Mouse (Mus musculus): ENCODE results near the gene Csn1s2a.
"Not testable (repeated sequence)": the region's sequence is repeated elsewhere in the genome, so short reads cannot be mapped to it uniquely, and the experiment has no call there.

The Csn1s2a gene

DNA sequence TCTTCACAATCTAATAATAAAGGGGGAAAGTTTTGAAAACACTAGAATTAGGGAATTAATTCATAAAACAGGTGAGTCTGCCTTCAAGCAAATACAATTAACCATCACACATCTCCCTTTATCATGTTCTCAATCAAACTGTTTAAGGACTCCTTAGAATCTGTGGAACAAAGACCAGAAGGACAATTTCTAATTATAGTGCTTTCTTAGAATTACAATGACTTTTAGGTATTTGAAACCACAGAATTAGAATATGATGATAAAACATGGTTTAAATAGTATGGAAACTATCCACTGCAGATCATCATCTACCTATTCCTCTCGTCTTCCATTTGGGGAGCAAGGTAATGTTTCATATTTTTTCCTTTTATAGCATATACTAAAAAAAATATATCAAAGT, at the start of gene Csn1s2a:
Csn1s2a (plus strand) TSS at position 301 of the 400 bp plus-strand sequence.
- no peak for DNase-seq (ENCODE audit: low spot score)

DNA sequence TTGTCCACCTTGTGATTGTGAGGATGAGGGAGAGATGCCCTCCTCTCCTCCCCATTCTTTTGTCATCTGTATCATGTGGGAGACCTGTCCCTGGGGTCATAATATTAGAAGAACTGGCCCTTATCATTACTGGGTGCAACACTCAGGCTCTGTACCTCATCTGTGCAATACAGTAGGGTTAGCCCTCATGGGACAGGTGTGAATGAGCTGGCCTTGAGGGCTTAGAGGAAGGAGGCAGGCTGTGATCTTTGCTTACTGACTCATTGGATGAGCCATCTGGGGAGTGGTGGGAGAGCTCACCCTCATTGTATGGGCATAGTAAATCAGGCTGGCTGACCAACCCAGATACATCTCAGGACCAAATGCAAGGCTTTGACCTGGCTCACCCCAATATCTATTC, 39.5 kb upstream of the Csn1s2a start:
- DNase-seq (ENCODE audit: low spot score) = no peak

DNA sequence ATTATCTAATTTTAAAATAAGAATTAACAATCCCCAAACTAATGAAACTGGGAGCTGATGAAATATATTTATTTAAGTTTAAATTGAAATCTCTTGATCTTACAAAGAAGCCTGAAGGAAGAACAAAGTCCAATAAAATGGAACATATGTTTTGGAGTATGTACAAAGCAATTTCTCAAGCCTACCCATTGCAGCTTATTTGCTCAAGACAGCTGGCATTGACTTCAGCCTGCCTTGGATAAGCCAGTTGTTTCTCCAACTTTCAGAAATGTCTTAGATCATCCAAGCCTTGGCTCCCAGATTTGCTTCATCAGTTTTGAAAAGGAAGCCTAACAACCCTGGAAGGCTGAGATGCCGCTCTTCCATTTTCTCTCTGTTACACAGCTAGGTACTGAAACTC, 20.9 kb upstream of the Csn1s2a start:
- no peak for DNase-seq (ENCODE audit: low spot score)

DNA sequence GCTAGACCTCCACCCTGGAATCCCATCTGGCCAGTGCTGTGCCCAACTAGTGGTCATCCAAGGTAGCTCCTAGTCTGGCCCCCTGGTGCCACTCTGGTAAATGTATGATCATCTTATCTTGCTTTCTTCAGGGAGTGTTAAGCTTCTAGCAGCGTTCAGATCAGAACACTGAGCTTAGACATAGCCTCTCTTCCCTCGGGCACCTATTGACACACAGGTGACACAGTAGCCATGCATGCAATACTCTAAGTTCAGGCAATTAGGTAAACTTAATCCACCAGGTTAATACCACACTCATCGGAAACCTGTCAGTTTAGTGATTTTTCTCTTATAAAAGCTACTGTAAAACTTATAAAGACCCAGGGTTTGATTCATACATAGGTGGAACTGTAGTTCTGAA, 9.8 kb upstream of the Csn1s2a start:
- no peak for DNase-seq (ENCODE audit: low spot score)

DNA sequence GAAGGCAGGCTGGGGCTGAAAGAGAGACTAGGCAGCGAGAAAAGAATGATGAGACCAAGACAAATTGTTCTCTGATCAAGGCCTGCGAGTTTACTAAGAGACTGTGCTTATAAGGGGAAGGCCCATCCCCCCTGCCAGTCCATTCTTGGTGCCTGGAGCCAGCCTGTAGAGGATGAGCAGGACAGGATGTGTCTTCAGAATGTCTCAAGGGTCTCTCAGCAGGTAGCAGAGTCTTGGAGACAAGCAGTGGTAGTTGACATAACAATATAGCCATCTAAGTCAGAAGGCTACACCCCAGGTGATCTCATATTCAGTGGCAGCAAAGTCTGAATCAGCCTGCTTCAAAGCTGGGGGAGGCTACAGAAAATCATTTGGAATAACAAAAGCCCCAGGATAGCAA, 2.2 kb upstream of the Csn1s2a start:
- not testable (repeated sequence) for DNase-seq (ENCODE audit: low spot score)

DNA sequence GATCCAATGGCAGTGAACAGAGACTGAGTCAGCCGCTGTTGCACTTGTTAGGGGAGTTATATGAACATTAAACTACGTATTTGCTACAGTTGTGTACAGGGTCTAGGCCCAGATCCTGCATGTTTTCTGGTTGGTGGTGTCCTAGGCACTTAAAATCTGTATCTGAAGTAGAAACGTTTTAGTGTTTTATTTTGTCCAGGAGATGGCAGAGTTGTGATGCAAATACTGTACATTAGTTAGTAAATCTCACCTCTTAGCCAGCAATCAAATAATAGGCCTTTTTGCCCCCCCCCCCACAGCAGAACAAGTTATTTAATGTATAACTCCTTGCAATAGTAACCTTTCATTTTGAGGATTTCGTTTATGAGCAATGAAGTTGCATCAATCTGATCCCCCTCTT, 8.4 kb downstream of the Csn1s2a start:
- DNase-seq (ENCODE audit: low spot score) = no peak

DNA sequence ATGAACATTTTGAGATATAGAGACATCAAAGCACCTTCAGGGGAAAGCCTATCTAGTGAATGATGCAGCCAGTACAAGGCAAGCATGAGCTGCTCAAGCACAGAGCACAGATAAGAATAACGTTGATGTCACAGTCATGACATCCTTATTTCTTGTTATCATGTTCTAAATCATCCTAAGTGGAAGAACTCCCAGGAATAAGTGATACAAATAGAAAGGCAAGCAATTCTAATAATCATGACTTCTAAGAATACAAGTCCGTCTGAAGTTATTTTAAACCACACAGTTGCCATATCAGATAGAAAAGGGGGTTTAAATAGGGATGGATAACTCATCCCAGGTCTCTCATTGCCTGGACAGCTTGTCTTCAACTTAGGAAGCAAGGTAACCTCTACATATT, 33.4 kb downstream of the Csn1s2a start, which contains the start of gene Csn1s2b:
Csn1s2b (plus strand) TSS at position 301 of the 400 bp plus-strand sequence.
- no peak for DNase-seq (ENCODE audit: low spot score)

DNA sequence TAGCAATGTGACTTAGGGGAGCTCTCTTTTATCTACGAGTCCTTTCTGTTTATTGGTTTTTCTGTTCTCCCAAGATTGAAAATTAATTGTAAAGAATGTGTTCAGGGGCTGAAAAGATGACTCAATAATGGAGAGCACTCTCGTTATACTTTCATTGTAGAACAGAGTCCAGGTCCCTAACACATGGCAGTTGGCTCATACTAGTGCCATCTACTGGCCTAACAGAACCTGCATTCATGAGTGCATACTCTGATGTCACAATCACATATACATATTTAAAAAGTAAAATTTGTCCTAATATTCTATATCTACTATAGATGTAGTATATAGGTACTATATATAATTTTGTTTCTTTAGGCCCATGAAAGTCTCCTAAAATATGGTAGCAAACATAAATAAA, 34.9 kb downstream of the Csn1s2a start:
- no peak for DNase-seq (ENCODE audit: low spot score)

DNA sequence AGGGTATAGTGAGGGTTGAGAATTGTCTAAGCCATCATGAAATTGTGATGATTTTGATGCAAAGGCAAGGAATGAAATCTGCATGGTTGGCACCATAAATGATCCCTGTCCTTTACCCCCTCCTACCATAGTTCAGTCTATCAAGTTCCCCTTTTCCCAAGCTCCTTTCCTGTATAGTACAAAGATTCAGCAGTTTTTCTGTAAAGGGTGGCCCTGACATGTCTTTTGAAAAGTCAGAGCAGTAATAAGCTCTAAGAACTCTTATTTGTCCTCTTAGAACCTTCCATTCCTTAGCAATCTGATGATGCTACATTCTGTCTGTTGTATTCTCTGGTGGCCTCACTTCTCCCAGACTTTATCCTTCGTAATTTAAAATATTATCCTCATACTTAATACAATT, 51.0 kb downstream of the Csn1s2a start, which contains the start of gene Prr27:
Prr27 (plus strand) TSS at position 301 of the 400 bp plus-strand sequence.
- DNase-seq (ENCODE audit: low spot score) = no peak
